Mouse (Mus musculus) E14TG2a.4 (cell line): ENCODE results near the gene Prickle2.

ENCODE experiments used
- H3K27me3 ChIP-seq: 2 replicates; pipeline ENCODE4 v1.6.1; 2014; ENCODE audit warnings: low read length, control low read depth; ENCODE audit not compliant: insufficient read depth
- H3K36me3 ChIP-seq: 2 replicates; pipeline ENCODE4 v1.6.1; 2014; ENCODE audit warnings: low read length, control low read depth; ENCODE audit not compliant: insufficient read depth
- H3K4me1 ChIP-seq: replicated peaks from 2 replicates; pipeline ENCODE4 v1.6.1; 2014; ENCODE audit warnings: low read depth, low read length, control low read depth
- H3K4me3 ChIP-seq: replicated peaks from 2 replicates; pipeline ENCODE4 v1.5.1; 2014; ENCODE audit warnings: mild to moderate bottlenecking, low read length
- H3K9me3 ChIP-seq: 2 replicates; pipeline ENCODE4 v1.6.1; 2014; ENCODE audit warnings: low read length, control low read depth
- CTCF ChIP-seq: conservative IDR thresholded peaks from 2 replicates; pipeline ENCODE4 v1.5.1; 2014; ENCODE audit warnings: low read length
- NANOG ChIP-seq: IDR thresholded peaks from 2 replicates; pipeline ENCODE4 v1.6.1; 2014; ENCODE audit warnings: borderline replicate concordance, low read length, mixed read lengths
- POU5F1 ChIP-seq: IDR thresholded peaks from 2 replicates; pipeline ENCODE4 v1.6.1; 2014; ENCODE audit warnings: low read length, borderline replicate concordance

Prickle2 gene

GRCm38 (mm10) chr6:92697807-92698206, 8.1 kb downstream of the Prickle2 start:
- TF ChIP-seq POU5F1 (no peak), CTCF (no peak), NANOG (no peak)
- peaks cover 5% of the 10 kb centered on the region; the same call in 1 of the 2 replicates for H3K27me3 ChIP-seq
- no peaks in the 10 kb centered on the region for H3K9me3 ChIP-seq
- H3K36me3 ChIP-seq = no peaks in the 10 kb centered on the region
- no peak overlapping the region for H3K4me3 ChIP-seq
- H3K4me1 ChIP-seq = no peaks in the 10 kb centered on the region

GRCm38 (mm10) chr6:92687317-92687716, 18.6 kb downstream of the Prickle2 start:
- no peaks in the 10 kb centered on the region for H3K27me3 ChIP-seq
- no peaks in the 10 kb centered on the region for H3K36me3 ChIP-seq
- no peaks in the 10 kb centered on the region for H3K9me3 ChIP-seq
- H3K4me3 ChIP-seq = no peak overlapping the region
- TF ChIP-seq POU5F1 = no peak
- TF ChIP-seq NANOG = no peak
- TF ChIP-seq CTCF = no peak
- no peaks in the 10 kb centered on the region for H3K4me1 ChIP-seq

- TF ChIP-seq NANOG (no peak), POU5F1 (no peak), CTCF (no peak)
- Histone ChIP-seq H3K4me1 (no peaks in the 10 kb centered on the region), H3K27me3 (no peaks in the 10 kb centered on the region), H3K36me3 (no peaks in the 10 kb centered on the region), H3K4me3 (no peak overlapping the region), H3K9me3 (no peaks in the 10 kb centered on the region)
These were observed 31.5 kb downstream of the Prickle2 start for GRCm38 (mm10) chr6:92674394-92674925.

- Histone ChIP-seq H3K4me1 (no peaks in the 10 kb centered on the region), H3K27me3 (no peaks in the 10 kb centered on the region), H3K4me3 (no peak overlapping the region), H3K36me3 (no peaks in the 10 kb centered on the region), H3K9me3 (no peaks in the 10 kb centered on the region)
- TF ChIP-seq NANOG (no peak), POU5F1 (no peak), CTCF (no peak)
These were observed 35.3 kb downstream of the Prickle2 start for GRCm38 (mm10) chr6:92670518-92671147.

GRCm38 (mm10) chr6:92669623-92670022, 36.3 kb downstream of the Prickle2 start:
- Histone ChIP-seq H3K36me3 (no peaks in the 10 kb centered on the region), H3K4me3 (no peak overlapping the region), H3K4me1 (peaks cover 8% of the 10 kb centered on the region), H3K27me3 (no peaks in the 10 kb centered on the region), H3K9me3 (no peaks in the 10 kb centered on the region)
- TF ChIP-seq NANOG (no peak), CTCF (no peak), POU5F1 (no peak)

- Histone ChIP-seq H3K4me1 (peaks cover 13% of the 10 kb centered on the region), H3K9me3 (no peaks in the 10 kb centered on the region), H3K27me3 (no peaks in the 10 kb centered on the region), H3K4me3 (no peak overlapping the region), H3K36me3 (no peaks in the 10 kb centered on the region)
- TF ChIP-seq POU5F1 (no peak), CTCF (no peak), NANOG (no peak)
These were observed 38.4 kb downstream of the Prickle2 start for GRCm38 (mm10) chr6:92667544-92667943.

- Histone ChIP-seq H3K9me3 (no peaks in the 10 kb centered on the region), H3K4me3 (no peak overlapping the region), H3K27me3 (no peaks in the 10 kb centered on the region), H3K36me3 (no peaks in the 10 kb centered on the region), H3K4me1 (peaks cover 13% of the 10 kb centered on the region)
- no peak for TF ChIP-seq NANOG
- peak; percentile 71 for TF ChIP-seq CTCF
These were observed 40.4 kb downstream of the Prickle2 start for GRCm38 (mm10) chr6:92665530-92665989.

- TF ChIP-seq CTCF = no peak
- no peak for TF ChIP-seq NANOG
- TF ChIP-seq POU5F1 = no peak
- Histone ChIP-seq H3K4me1 (peaks cover 13% of the 10 kb centered on the region), H3K36me3 (no peaks in the 10 kb centered on the region), H3K4me3 (no peak overlapping the region), H3K9me3 (no peaks in the 10 kb centered on the region), H3K27me3 (no peaks in the 10 kb centered on the region)
These were observed 42.1 kb downstream of the Prickle2 start for GRCm38 (mm10) chr6:92663885-92664284.

- Histone ChIP-seq H3K27me3 (no peaks in the 10 kb centered on the region), H3K4me3 (no peak overlapping the region), H3K9me3 (no peaks in the 10 kb centered on the region), H3K4me1 (peaks cover 13% of the 10 kb centered on the region), H3K36me3 (no peaks in the 10 kb centered on the region)
- TF ChIP-seq CTCF = no peak
- no peak for TF ChIP-seq POU5F1
- TF ChIP-seq NANOG = no peak
These were observed 42.5 kb downstream of the Prickle2 start for GRCm38 (mm10) chr6:92663433-92663832.
